Mouse (Mus musculus): ENCODE measurements around the gene Zfp36.

DNA sequence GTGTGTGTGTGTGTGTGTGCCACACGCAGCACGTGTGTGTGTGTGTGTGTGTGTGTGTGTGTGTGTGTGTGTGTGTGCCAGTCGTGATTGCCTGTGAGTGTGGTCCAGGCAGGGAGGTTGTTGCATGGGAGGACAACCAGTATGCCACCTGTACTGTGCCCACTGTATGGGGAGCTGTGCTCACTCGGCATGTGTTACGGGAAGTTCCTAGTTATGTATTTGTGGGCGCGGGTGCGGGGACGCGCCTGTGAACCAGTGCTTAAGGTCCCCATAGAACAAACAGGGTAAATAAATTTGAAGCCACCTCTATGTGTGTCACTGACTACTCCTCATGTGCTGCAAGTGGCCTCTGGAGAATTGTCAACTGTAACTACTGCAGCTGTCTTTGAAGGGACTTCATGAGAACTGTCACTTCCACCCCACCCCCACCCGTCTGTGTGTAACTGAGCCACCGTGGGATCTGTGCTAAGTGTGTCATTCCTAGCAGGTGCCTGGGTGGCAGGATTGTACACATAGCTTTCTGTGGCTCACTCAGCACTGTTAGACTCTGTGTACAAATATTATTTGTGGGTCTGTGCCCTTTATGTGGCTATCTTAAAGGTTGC, 2.4 kb upstream of the Zfp36 start:
- TF ChIP-seq CTCF (IDR thresholded peaks at IDR 0.05; ENCODE audit: low read depth, low read length), result no peak
- no peak for TF ChIP-seq GATA1 (IDR thresholded peaks at IDR 0.05; ENCODE audit: borderline replicate concordance, low read length)
- TF ChIP-seq TAL1 (conservative IDR thresholded peaks at IDR 0.05; ENCODE audit: low read depth, low read length), result no peak
- no peak for TF ChIP-seq POLR2AphosphoS5 (IDR thresholded peaks at IDR 0.05; ENCODE audit: insufficient replicate concordance, low read depth, low read length)

Data from G1E (cell line).